Mouse (Mus musculus): ENCODE results near the gene Siglecf. TPM values are rescaled to one million over a fixed set of nuclear protein-coding genes. Genes with fewer than 3 reads are reported as not detected.

Gene Siglecf
- polyA plus RNA-seq, 1 experiment: not detected

- TF ChIP-seq MYOG (IDR thresholded peaks at IDR 0.05; ENCODE audit: control insufficient read depth, extremely low read depth, insufficient read length) (no peak), MYOD1 (IDR thresholded peaks at IDR 0.05; ENCODE audit: control insufficient read depth, insufficient read length, low read depth) (no peak), MAX (IDR thresholded peaks at IDR 0.05) (no peak), CTCF (IDR thresholded peaks at IDR 0.05; ENCODE audit: control insufficient read depth, insufficient read depth, insufficient read length) (no peak), USF1 (IDR thresholded peaks at IDR 0.05; ENCODE audit: low read depth) (no peak), CEBPB (IDR thresholded peaks at IDR 0.05; ENCODE audit: low read depth) (no peak), FOSL1 (IDR thresholded peaks at IDR 0.05; ENCODE audit: insufficient read depth, low read length, poor library complexity, severe bottlenecking) (no peak)
- no peaks in the 10 kb centered on the region for H3K79me2 ChIP-seq (ENCODE audit: control insufficient read depth, insufficient read depth)
- no peak overlapping the region for H3ac ChIP-seq (ENCODE audit: control insufficient read depth, insufficient read length, low read depth)
- no peaks in the 10 kb centered on the region for H3K27me3 ChIP-seq (ENCODE audit: control insufficient read depth, insufficient read depth, insufficient read length)
- no peaks in the 10 kb centered on the region for H3K36me3 ChIP-seq (ENCODE audit: control insufficient read depth, insufficient read depth)
- H3K4me3 ChIP-seq (ENCODE audit: insufficient read depth, poor library complexity, severe bottlenecking): no peak overlapping the region
- H3K79me3 ChIP-seq (ENCODE audit: low read depth): no peaks in the 10 kb centered on the region
Observed at GRCm38 (mm10) chr7:43326223-43326780, 24.8 kb upstream of the Siglecf start.

- TF ChIP-seq MAX (IDR thresholded peaks at IDR 0.05) (no peak), CTCF (IDR thresholded peaks at IDR 0.05; ENCODE audit: control insufficient read depth, insufficient read depth, insufficient read length) (no peak), USF1 (IDR thresholded peaks at IDR 0.05; ENCODE audit: low read depth) (no peak), MYOD1 (IDR thresholded peaks at IDR 0.05; ENCODE audit: control insufficient read depth, insufficient read length, low read depth) (no peak), CEBPB (IDR thresholded peaks at IDR 0.05; ENCODE audit: low read depth) (no peak), FOSL1 (IDR thresholded peaks at IDR 0.05; ENCODE audit: insufficient read depth, low read length, poor library complexity, severe bottlenecking) (no peak), MYOG (IDR thresholded peaks at IDR 0.05; ENCODE audit: control insufficient read depth, extremely low read depth, insufficient read length) (no peak)
Observed at GRCm38 (mm10) chr7:43328101-43328500, 23.0 kb upstream of the Siglecf start.

GRCm38 (mm10) chr7:43333203-43333602 lies 17.9 kb upstream of the Siglecf start:
- TF ChIP-seq MYOD1 (IDR thresholded peaks at IDR 0.05; ENCODE audit: control insufficient read depth, insufficient read length, low read depth): no peak
- no peak for TF ChIP-seq FOSL1 (IDR thresholded peaks at IDR 0.05; ENCODE audit: insufficient read depth, low read length, poor library complexity, severe bottlenecking)
- TF ChIP-seq CTCF (IDR thresholded peaks at IDR 0.05; ENCODE audit: control insufficient read depth, insufficient read depth, insufficient read length): no peak
- no peak for TF ChIP-seq MAX (IDR thresholded peaks at IDR 0.05)
- no peak for TF ChIP-seq MYOG (IDR thresholded peaks at IDR 0.05; ENCODE audit: control insufficient read depth, extremely low read depth, insufficient read length)
- no peak for TF ChIP-seq CEBPB (IDR thresholded peaks at IDR 0.05; ENCODE audit: low read depth)
- TF ChIP-seq USF1 (IDR thresholded peaks at IDR 0.05; ENCODE audit: low read depth): no peak
- no peak overlapping the region for H3ac ChIP-seq (ENCODE audit: control insufficient read depth, insufficient read length, low read depth)
- H3K36me3 ChIP-seq (ENCODE audit: control insufficient read depth, insufficient read depth): no peaks in the 10 kb centered on the region
- H3K27me3 ChIP-seq (ENCODE audit: control insufficient read depth, insufficient read depth, insufficient read length): no peaks in the 10 kb centered on the region
- H3K79me2 ChIP-seq (ENCODE audit: control insufficient read depth, insufficient read depth): no peaks in the 10 kb centered on the region
- no peak overlapping the region for H3K4me3 ChIP-seq (ENCODE audit: insufficient read depth, poor library complexity, severe bottlenecking)
- H3K79me3 ChIP-seq (ENCODE audit: low read depth): no peaks in the 10 kb centered on the region

More at GRCm38 (mm10) chr7:43328101-43328500, 23.0 kb upstream of the Siglecf start:
- Histone ChIP-seq H3K4me3 (ENCODE audit: insufficient read depth, poor library complexity, severe bottlenecking) (no peak overlapping the region), H3K79me2 (ENCODE audit: control insufficient read depth, insufficient read depth) (no peaks in the 10 kb centered on the region), H3K27me3 (ENCODE audit: control insufficient read depth, insufficient read depth, insufficient read length) (no peaks in the 10 kb centered on the region), H3K79me3 (ENCODE audit: low read depth) (no peaks in the 10 kb centered on the region), H3K36me3 (ENCODE audit: control insufficient read depth, insufficient read depth) (no peaks in the 10 kb centered on the region), H3ac (ENCODE audit: control insufficient read depth, insufficient read length, low read depth) (no peak overlapping the region)

- Histone ChIP-seq H3ac (ENCODE audit: control insufficient read depth, insufficient read length, low read depth) (no peak overlapping the region), H3K4me3 (ENCODE audit: insufficient read depth, poor library complexity, severe bottlenecking) (no peak overlapping the region), H3K79me2 (ENCODE audit: control insufficient read depth, insufficient read depth) (no peaks in the 10 kb centered on the region), H3K79me3 (ENCODE audit: low read depth) (no peaks in the 10 kb centered on the region), H3K36me3 (ENCODE audit: control insufficient read depth, insufficient read depth) (no peaks in the 10 kb centered on the region), H3K27me3 (ENCODE audit: control insufficient read depth, insufficient read depth, insufficient read length) (no peaks in the 10 kb centered on the region)
- TF ChIP-seq MAX (IDR thresholded peaks at IDR 0.05) (no peak), MYOD1 (IDR thresholded peaks at IDR 0.05; ENCODE audit: control insufficient read depth, insufficient read length, low read depth) (no peak), CTCF (IDR thresholded peaks at IDR 0.05; ENCODE audit: control insufficient read depth, insufficient read depth, insufficient read length) (no peak), FOSL1 (IDR thresholded peaks at IDR 0.05; ENCODE audit: insufficient read depth, low read length, poor library complexity, severe bottlenecking) (no peak), USF1 (IDR thresholded peaks at IDR 0.05; ENCODE audit: low read depth) (no peak), CEBPB (IDR thresholded peaks at IDR 0.05; ENCODE audit: low read depth) (no peak)
Observed at GRCm38 (mm10) chr7:43333899-43334298, 17.2 kb upstream of the Siglecf start.

- Histone ChIP-seq H3K79me2 (ENCODE audit: control insufficient read depth, insufficient read depth) (no peaks in the 10 kb centered on the region), H3ac (ENCODE audit: control insufficient read depth, insufficient read length, low read depth) (no peak overlapping the region), H3K79me3 (ENCODE audit: low read depth) (no peaks in the 10 kb centered on the region), H3K4me3 (ENCODE audit: insufficient read depth, poor library complexity, severe bottlenecking) (no peak overlapping the region), H3K36me3 (ENCODE audit: control insufficient read depth, insufficient read depth) (no peaks in the 10 kb centered on the region), H3K27me3 (ENCODE audit: control insufficient read depth, insufficient read depth, insufficient read length) (no peaks in the 10 kb centered on the region)
- TF ChIP-seq MYOD1 (IDR thresholded peaks at IDR 0.05; ENCODE audit: control insufficient read depth, insufficient read length, low read depth) (no peak), MYOG (IDR thresholded peaks at IDR 0.05; ENCODE audit: control insufficient read depth, extremely low read depth, insufficient read length) (no peak)
Observed at GRCm38 (mm10) chr7:43340771-43341170, 10.4 kb upstream of the Siglecf start.

GRCm38 (mm10) chr7:43343191-43343590 lies 8.0 kb upstream of the Siglecf start:
- no peak overlapping the region for H3ac ChIP-seq (ENCODE audit: control insufficient read depth, insufficient read length, low read depth)
- no peaks in the 10 kb centered on the region for H3K27me3 ChIP-seq (ENCODE audit: control insufficient read depth, insufficient read depth, insufficient read length)
- peak; percentile 55 for TF ChIP-seq MYOD1 (IDR thresholded peaks at IDR 0.05; ENCODE audit: control insufficient read depth, insufficient read length, low read depth)
- no peak for TF ChIP-seq MYOG (IDR thresholded peaks at IDR 0.05; ENCODE audit: control insufficient read depth, extremely low read depth, insufficient read length)
- TF ChIP-seq CTCF (IDR thresholded peaks at IDR 0.05; ENCODE audit: control insufficient read depth, insufficient read depth, insufficient read length): no peak
- TF ChIP-seq FOSL1 (IDR thresholded peaks at IDR 0.05; ENCODE audit: insufficient read depth, low read length, poor library complexity, severe bottlenecking): no peak
- TF ChIP-seq USF1 (IDR thresholded peaks at IDR 0.05; ENCODE audit: low read depth): no peak
- no peaks in the 10 kb centered on the region for H3K36me3 ChIP-seq (ENCODE audit: control insufficient read depth, insufficient read depth)
- no peaks in the 10 kb centered on the region for H3K79me3 ChIP-seq (ENCODE audit: low read depth)
- no peaks in the 10 kb centered on the region for H3K79me2 ChIP-seq (ENCODE audit: control insufficient read depth, insufficient read depth)
- H3K4me3 ChIP-seq (ENCODE audit: insufficient read depth, poor library complexity, severe bottlenecking): no peak overlapping the region

Measured in C2C12 (cell line).